Mouse (Mus musculus): ENCODE measurements around the gene Dnajc22. TPM values are rescaled to one million over a fixed set of nuclear protein-coding genes. Genes with fewer than 3 reads are reported as not detected.

The Dnajc22 gene
- 0.11 TPM in 1 of 2 replicates, not detected in the other for polyA plus RNA-seq (2015; fragmentation: Nextera tagmentation; extraction: Ambion mirVana)

GRCm38 (mm10) chr15:99092870-99093269, at the start of gene Dnajc22:
Gene Dnajc22 (plus strand): TSS chr15:99093170.

GRCm38 (mm10) chr15:99055040-99055439, 37.9 kb upstream of the Dnajc22 start, which contains the start of gene Prph:
Gene Prph (plus strand): TSS chr15:99055174.

GRCm38 (mm10) chr15:99074019-99074599, 18.9 kb upstream of the Dnajc22 start, which contains the start of gene Troap:
Gene Troap (plus strand): TSS chr15:99074575.

GRCm38 (mm10) chr15:99087253-99088075, 5.5 kb upstream of the Dnajc22 start, which contains the start of gene C1ql4:
Gene C1ql4 (minus strand): TSS chr15:99087817.

GRCm38 (mm10) chr15:99125711-99126080, 32.7 kb downstream of the Dnajc22 start, which contains the start of gene Spats2:
Gene Spats2 (plus strand): TSS chr15:99125916.

Small RNA genes lying within 50 kb of the gene (microRNA-seq; reads per million reads assigned to microRNA genes)
- not detected for gene Mir6960

Other genes starting within 250 kb of the Dnajc22 start
- gene Kmt2d, start 222.0 kb upstream of the Dnajc22 start, polyA plus RNA-seq (2015; fragmentation: Nextera tagmentation; extraction: Ambion mirVana) = 5.1 TPM in 2 replicates
- gene Rhebl1, start 198.6 kb upstream of the Dnajc22 start, polyA plus RNA-seq (2015; fragmentation: Nextera tagmentation; extraction: Ambion mirVana) = 3.6 TPM in 2 replicates
- gene Dhh, start 194.6 kb upstream of the Dnajc22 start, polyA plus RNA-seq (2015; fragmentation: Nextera tagmentation; extraction: Ambion mirVana) = 0.48 and 0.96 TPM in 2 replicates
- 8.2 and 10.4 TPM in 2 replicates for gene Lmbr1l, start 174.9 kb upstream of the Dnajc22 start, polyA plus RNA-seq (2015; fragmentation: Nextera tagmentation; extraction: Ambion mirVana)
- gene Tuba1b, start 158.6 kb upstream of the Dnajc22 start, polyA plus RNA-seq (2015; fragmentation: Nextera tagmentation; extraction: Ambion mirVana) = 735 and 945 TPM in 2 replicates
- not detected in 2 replicates for gene Gm49450, start 139.6 kb upstream of the Dnajc22 start, polyA plus RNA-seq (2015; fragmentation: Nextera tagmentation; extraction: Ambion mirVana)
- gene Tuba1a, start 139.5 kb upstream of the Dnajc22 start, polyA plus RNA-seq (2015; fragmentation: Nextera tagmentation; extraction: Ambion mirVana) = 867 and 1,181 TPM in 2 replicates
- 157 and 169 TPM in 2 replicates for gene Tuba1c, start 63.3 kb upstream of the Dnajc22 start, polyA plus RNA-seq (2015; fragmentation: Nextera tagmentation; extraction: Ambion mirVana)
- gene Prph, start 38.0 kb upstream of the Dnajc22 start, polyA plus RNA-seq (2015; fragmentation: Nextera tagmentation; extraction: Ambion mirVana) = 2.2 TPM in 2 replicates
- gene Troap, start 18.6 kb upstream of the Dnajc22 start, polyA plus RNA-seq (2015; fragmentation: Nextera tagmentation; extraction: Ambion mirVana) = 4.6 and 6.8 TPM in 2 replicates
- gene C1ql4, start 5.4 kb upstream of the Dnajc22 start, polyA plus RNA-seq (2015; fragmentation: Nextera tagmentation; extraction: Ambion mirVana) = not detected in 2 replicates
- 12.4 and 13.7 TPM in 2 replicates for gene Spats2, start 32.7 kb downstream of the Dnajc22 start, polyA plus RNA-seq (2015; fragmentation: Nextera tagmentation; extraction: Ambion mirVana)
- gene Kcnh3, start 131.7 kb downstream of the Dnajc22 start, polyA plus RNA-seq (2015; fragmentation: Nextera tagmentation; extraction: Ambion mirVana) = 0.07 and 0.14 TPM in 2 replicates
- gene Mcrs1, start 158.8 kb downstream of the Dnajc22 start, polyA plus RNA-seq (2015; fragmentation: Nextera tagmentation; extraction: Ambion mirVana) = 57.6 and 61.7 TPM in 2 replicates
- gene Prpf40b, start 201.9 kb downstream of the Dnajc22 start, polyA plus RNA-seq (2015; fragmentation: Nextera tagmentation; extraction: Ambion mirVana) = 19.4 and 20.4 TPM in 2 replicates
- 0.16 TPM in 1 of 2 replicates, not detected in the other for gene Fam186b, start 202.7 kb downstream of the Dnajc22 start, polyA plus RNA-seq (2015; fragmentation: Nextera tagmentation; extraction: Ambion mirVana)

Measured in urinary bladder, postnatal 0 days (tissue).